Mouse (Mus musculus) stomach, adult 2 months (tissue): ENCODE data around the gene Olfr462. TPM values are rescaled to one million over a fixed set of nuclear protein-coding genes. Genes with fewer than 3 reads are reported as not detected.

Experiments
- polyA plus RNA-seq: library from polyadenylated mRNA; depleted of rRNA; stranded (reverse); fragments of >200 nt; gene quantifications from 2 replicates; pipeline ENCODE4 v1.2.3, GENCODE M21; 2012; rRNA removed

Gene Olfr462
- not detected in 2 replicates for polyA plus RNA-seq

GRCm38 (mm10) chr11:87892168-87892567, at the start of gene Olfr462:
Olfr462 (minus strand) TSS chr11:87892268.

DNA sequence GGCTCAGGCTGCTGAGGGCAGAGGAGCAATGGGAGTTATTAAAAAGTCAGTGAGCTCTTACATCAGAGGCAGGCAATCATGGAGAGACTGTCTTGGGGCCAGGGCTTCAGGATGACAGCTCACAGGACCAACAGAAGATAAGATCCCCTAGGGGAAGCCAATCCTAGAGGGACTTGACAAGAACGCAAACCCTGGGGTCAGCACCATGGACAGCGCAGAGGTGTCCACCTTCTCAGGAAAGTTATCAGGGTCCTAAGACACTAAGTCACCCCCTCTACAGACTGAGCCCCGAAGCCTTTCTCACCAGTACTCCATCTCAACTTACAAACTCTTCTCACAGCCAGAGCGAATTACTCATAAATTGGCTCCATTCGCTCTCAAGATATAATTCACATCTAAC, 28.9 kb upstream of the Olfr462 start, which contains the start of gene Olfr464:
Gene Olfr464, minus strand, starts transcription at position 2 of the 400 bp plus-strand sequence.

DNA sequence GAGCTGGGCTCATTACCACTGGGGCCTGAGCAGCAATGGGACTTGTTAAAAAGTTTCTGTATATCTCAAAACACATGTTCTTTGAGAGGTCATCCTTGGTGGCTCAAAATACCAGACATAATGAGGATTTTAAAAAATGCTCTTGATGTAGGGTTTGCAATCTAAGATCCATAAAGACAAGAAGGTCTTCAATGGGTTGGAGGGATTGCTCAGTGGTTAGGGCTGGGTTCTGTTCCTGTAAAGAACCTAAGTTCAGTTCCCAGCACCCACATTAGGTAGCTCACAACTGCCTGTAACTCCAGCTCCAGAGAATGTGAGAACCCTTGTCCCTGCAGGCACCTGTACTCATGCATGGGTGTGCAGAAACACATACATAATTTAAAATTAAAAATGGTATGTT, 5.2 kb upstream of the Olfr462 start, which contains the start of gene Olfr463:
Gene Olfr463, minus strand, starts transcription at position 101 of the 400 bp plus-strand sequence.

DNA sequence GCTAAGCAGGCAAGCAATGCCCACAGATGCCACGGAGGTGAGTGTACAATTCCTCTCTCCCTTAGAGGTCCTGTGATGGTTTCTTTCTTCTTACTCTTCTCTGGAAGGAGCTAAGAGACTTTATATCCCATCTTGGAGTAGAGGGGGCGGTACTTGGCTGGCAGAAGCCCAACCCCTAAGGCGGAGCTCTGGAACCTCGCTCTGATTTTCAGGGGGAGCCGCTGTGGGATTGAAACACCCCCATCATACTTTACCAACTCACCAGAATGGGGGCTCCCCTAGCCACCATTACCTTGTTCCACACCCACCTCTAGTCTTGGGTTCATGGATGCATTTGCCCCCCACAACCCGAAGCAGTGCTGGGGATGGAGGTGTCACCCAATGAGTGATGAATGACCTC, 16.6 kb downstream of the Olfr462 start, which contains the start of gene Epx:
Gene Epx, minus strand, starts transcription at position 101 of the 400 bp plus-strand sequence.

DNA sequence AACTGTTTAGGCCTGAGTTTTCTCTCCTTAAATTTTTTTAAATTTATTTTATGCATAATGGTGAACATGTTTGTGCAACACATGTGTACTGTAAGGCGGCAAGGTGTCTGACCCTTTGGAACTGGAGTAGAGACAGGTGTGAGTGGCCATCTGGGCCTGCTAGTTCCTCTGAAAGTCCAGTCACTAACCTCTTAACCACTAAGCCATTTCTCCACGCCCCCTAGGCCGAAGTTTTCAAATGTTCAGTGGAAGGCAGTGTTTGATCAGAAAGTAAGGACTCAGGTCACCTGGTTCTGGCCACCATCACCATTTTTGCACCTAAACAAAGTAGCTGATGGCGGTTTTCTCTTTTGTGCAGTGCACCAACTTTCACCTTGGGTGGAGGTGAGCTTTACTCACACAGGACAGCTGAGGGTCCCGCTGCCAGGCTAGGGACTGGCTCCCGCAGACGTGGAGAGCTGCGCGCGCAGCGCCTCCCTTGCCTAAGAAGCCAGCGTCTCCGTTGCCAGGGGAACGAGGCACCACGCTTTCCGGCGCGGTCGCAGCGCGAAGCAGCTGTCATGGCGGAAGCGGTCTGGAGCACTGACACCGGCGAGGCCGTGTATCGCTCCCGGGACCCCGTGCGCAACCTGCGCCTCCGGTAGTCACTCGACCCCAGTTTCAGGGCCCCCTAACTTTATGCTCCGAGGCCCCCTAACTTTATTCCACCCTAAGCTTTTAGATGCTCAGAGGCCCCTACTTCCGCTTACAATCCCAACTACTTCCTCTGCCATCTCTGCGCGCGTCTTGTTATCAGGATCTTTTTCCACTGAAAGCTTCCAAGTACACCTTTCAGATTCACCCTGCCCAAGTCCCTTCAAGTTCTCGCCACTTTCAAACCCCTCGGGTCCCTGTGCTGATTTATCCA, 39.1 kb downstream of the Olfr462 start, which contains the start of gene Mks1:
Gene Mks1, plus strand, starts transcription at position 526 of the 907 bp plus-strand sequence.

Other genes with a start within 250 kb of the Olfr462 start
- gene Rnf43, start 229.5 kb downstream of the Olfr462 start, polyA plus RNA-seq: 9.4 and 10.8 TPM in 2 replicates
- 12.7 and 14.1 TPM in 2 replicates for gene Supt4a, start 154.7 kb downstream of the Olfr462 start, polyA plus RNA-seq
- 0.88 and 1.2 TPM in 2 replicates for gene Tspoap1, start 131.7 kb downstream of the Olfr462 start, polyA plus RNA-seq
- gene Mpo, start 98.7 kb downstream of the Olfr462 start, polyA plus RNA-seq: 0.12 TPM in 1 of 2 replicates, not detected in the other
- gene Lpo, start 64.0 kb downstream of the Olfr462 start, polyA plus RNA-seq: 0.03 and 0.10 TPM in 2 replicates
- 3.6 and 4.6 TPM in 2 replicates for gene Mks1, start 39.1 kb downstream of the Olfr462 start, polyA plus RNA-seq
- not detected in 2 replicates for gene Epx, start 16.7 kb downstream of the Olfr462 start, polyA plus RNA-seq
- not detected in 2 replicates for gene Olfr463, start 5.1 kb upstream of the Olfr462 start, polyA plus RNA-seq
- gene Olfr464, start 28.7 kb upstream of the Olfr462 start, polyA plus RNA-seq: not detected in 2 replicates
- gene Dynll2, start 95.3 kb upstream of the Olfr462 start, polyA plus RNA-seq: 36.3 and 56.7 TPM in 2 replicates
- gene Srsf1, start 155.1 kb upstream of the Olfr462 start, polyA plus RNA-seq: 42.6 and 64.7 TPM in 2 replicates
- gene Vezf1, start 176.0 kb upstream of the Olfr462 start, polyA plus RNA-seq: 4.4 and 4.7 TPM in 2 replicates
- 16.0 and 24.3 TPM in 2 replicates for gene Cuedc1, start 205.8 kb upstream of the Olfr462 start, polyA plus RNA-seq